Mouse (Mus musculus) heart, embryonic 11.5 days (tissue): Measurements from ENCODE around the gene Hnrnpul1. TPM values are rescaled to one million over a fixed set of nuclear protein-coding genes. Genes with fewer than 3 reads are reported as not detected.
A peak's percentile ranks its signal among the peaks of the same experiment; 100 is the strongest.

Source experiments
- ATAC-seq: fragments of 200-750 bp; cut with Nextera tagmentation; replicated peaks from 2 replicates; pipeline ENCODE4 v1.8.0; 2017; ENCODE audit warnings: moderate library complexity; ENCODE audit not compliant: insufficient number of reproducible peaks, low FRiP score, low TSS enrichment
- H3K27ac ChIP-seq: fragments of 300-500 bp; sonication (generic); 2 replicates; pipeline ENCODE4 v1.5.1; 2014; ENCODE audit warnings: mild to moderate bottlenecking, low read depth, low read length
- H3K27me3 ChIP-seq: fragments of 300-500 bp; sonication (generic); 2 replicates; pipeline ENCODE4 v1.6.1; 2014; ENCODE audit warnings: mild to moderate bottlenecking, low read length, mixed read lengths; ENCODE audit not compliant: control insufficient read depth, insufficient read depth
- H3K36me3 ChIP-seq: fragments of 300-500 bp; sonication (generic); 2 replicates; pipeline ENCODE4 v1.6.1; 2014; ENCODE audit warnings: mild to moderate bottlenecking, low read length, moderate library complexity, mixed read lengths; ENCODE audit not compliant: control insufficient read depth, insufficient read depth
- H3K4me1 ChIP-seq: fragments of 300-500 bp; sonication (generic); 2 replicates; pipeline ENCODE4 v1.6.1; 2014; ENCODE audit warnings: low read length; ENCODE audit not compliant: control insufficient read depth, insufficient read depth
- H3K4me2 ChIP-seq: fragments of 300-500 bp; sonication (generic); 2 replicates; pipeline ENCODE4 v1.6.1; 2014; ENCODE audit warnings: mild to moderate bottlenecking, moderate library complexity
- H3K4me3 ChIP-seq: fragments of 300-500 bp; sonication (generic); 2 replicates; pipeline ENCODE4 v1.5.1; 2014; ENCODE audit warnings: low read depth, low read length
- H3K9ac ChIP-seq: fragments of 300-500 bp; sonication (generic); 2 replicates; pipeline ENCODE4 v1.6.1; 2014; ENCODE audit warnings: mild to moderate bottlenecking, low read depth, low read length, moderate library complexity
- H3K9me3 ChIP-seq: fragments of 300-500 bp; sonication (generic); replicated peaks from 2 replicates; pipeline ENCODE4 v1.6.1; 2016; ENCODE audit warnings: low read length; ENCODE audit not compliant: control insufficient read depth
- WGBS: fragments of 180-500 bp; shearing (Covaris S2); extraction: QIAGEN DNeasy Blood & Tissue Kit; methylation state at CpG from one replicate; pipeline ENCODE4 v1.1.7; 2014; ENCODE audit not compliant: insufficient replicate concordance; 5-methylcytosine and 5-hydroxymethylcytosine counted together
- polyA plus RNA-seq: library from polyadenylated mRNA; unstranded; fragments of >200 nt; fragmentation: Nextera tagmentation; extraction: Ambion mirVana; gene quantifications from 2 replicates; pipeline ENCODE4 v1.2.1, GENCODE M21; 2014

Gene Hnrnpul1
- polyA plus RNA-seq, 1 experiment from 2014 or later = 53.3 TPM

GRCm38 (mm10) chr7:25764221-25764620 lies 9.7 kb upstream of the Hnrnpul1 start:
- H3K36me3 ChIP-seq = peaks cover 24% of the 10 kb centered on the region; the same call in 1 of the 2 replicates
- 29% methylated on average over 5 of the region's 5 CpGs for WGBS
- H3K9ac ChIP-seq = no peak overlapping the region
- no peaks in the 10 kb centered on the region for H3K27me3 ChIP-seq
- H3K4me1 ChIP-seq = 0 out of 2 replicates have a peak, but pooled peaks cover 6% of the 10 kb centered on the region
- 0 out of 2 replicates have a peak, but pooled peaks have one; percentile 12 for ATAC-seq
- no peak overlapping the region for H3K4me2 ChIP-seq
- H3K4me3 ChIP-seq = no peak overlapping the region
- no peaks in the 10 kb centered on the region for H3K9me3 ChIP-seq
- H3K27ac ChIP-seq = peak overlapping the region; percentile 22; the same call in 1 of the 2 replicates

GRCm38 (mm10) chr7:25763678-25764077 lies 9.1 kb upstream of the Hnrnpul1 start:
- no peaks in the 10 kb centered on the region for H3K9me3 ChIP-seq
- H3K9ac ChIP-seq = no peak overlapping the region
- H3K4me2 ChIP-seq = no peak overlapping the region
- peaks cover 24% of the 10 kb centered on the region; the same call in 1 of the 2 replicates for H3K36me3 ChIP-seq
- no peak overlapping the region for H3K4me3 ChIP-seq
- no peak overlapping the region for H3K27ac ChIP-seq
- ATAC-seq = no peak
- WGBS = 61% methylated on average over 11 of the region's 11 CpGs
- no peaks in the 10 kb centered on the region for H3K27me3 ChIP-seq
- H3K4me1 ChIP-seq = 0 out of 2 replicates have a peak, but pooled peaks cover 6% of the 10 kb centered on the region

DNA sequence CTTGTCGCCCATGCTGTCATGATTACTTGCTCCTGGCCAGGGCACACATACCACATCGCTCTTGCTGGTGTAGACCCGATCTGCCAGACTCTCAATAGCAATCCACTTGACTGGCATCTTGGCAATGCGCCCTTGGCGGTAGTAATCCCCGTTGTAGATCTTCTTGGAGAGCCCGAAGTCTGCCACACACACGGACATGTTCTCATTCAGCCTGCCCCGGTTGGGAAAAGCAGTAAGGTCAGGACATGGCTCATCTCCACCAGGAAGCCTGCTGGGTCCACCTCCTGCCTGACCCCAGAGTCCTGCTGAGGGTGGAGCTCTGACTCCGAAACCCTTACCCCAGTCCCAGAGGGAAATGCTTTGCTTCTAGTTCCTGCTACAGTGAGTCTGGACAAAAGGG lies 6.8 kb upstream of the Hnrnpul1 start:
- 0 out of 2 replicates have a peak, but pooled peaks cover 6% of the 10 kb centered on the region for H3K4me1 ChIP-seq
- no peak for ATAC-seq
- 79% methylated on average over 10 of the region's 10 CpGs for WGBS
- H3K9ac ChIP-seq = no peak overlapping the region
- H3K27ac ChIP-seq = no peak overlapping the region
- H3K4me3 ChIP-seq = no peak overlapping the region
- no peaks in the 10 kb centered on the region for H3K27me3 ChIP-seq
- no peaks in the 10 kb centered on the region for H3K9me3 ChIP-seq
- H3K4me2 ChIP-seq = no peak overlapping the region
- H3K36me3 ChIP-seq = peaks cover 12% of the 10 kb centered on the region; the same call in 1 of the 2 replicates

- Histone ChIP-seq H3K4me2 (peak overlapping the region; percentile 95), H3K36me3 (peaks cover 2% of the 10 kb centered on the region; the same call in 1 of the 2 replicates), H3K27me3 (no peaks in the 10 kb centered on the region), H3K4me1 (peaks cover 16% of the 10 kb centered on the region), H3K27ac (peak overlapping the region; percentile 90), H3K9me3 (no peaks in the 10 kb centered on the region), H3K4me3 (peak overlapping the region; percentile 93), H3K9ac (peak overlapping the region; percentile 68)
- peak; percentile 19; the same call in 1 of the 2 replicates for ATAC-seq
- WGBS = under 1% methylated on average over 18 of the region's 18 CpGs
Observed at GRCm38 (mm10) chr7:25756011-25756410, 1.5 kb upstream of the Hnrnpul1 start.

GRCm38 (mm10) chr7:25755468-25755833 lies 894 bp upstream of the Hnrnpul1 start:
- under 1% methylated on average over 15 of the region's 15 CpGs for WGBS
- Histone ChIP-seq H3K4me3 (peak overlapping the region; percentile 93), H3K9me3 (no peaks in the 10 kb centered on the region), H3K4me2 (peak overlapping the region; percentile 95), H3K27me3 (no peaks in the 10 kb centered on the region), H3K9ac (peak overlapping the region; percentile 68), H3K4me1 (peaks cover 16% of the 10 kb centered on the region), H3K36me3 (peaks cover 6% of the 10 kb centered on the region), H3K27ac (peak overlapping the region; percentile 90)
- ATAC-seq = peak; percentile 36

DNA sequence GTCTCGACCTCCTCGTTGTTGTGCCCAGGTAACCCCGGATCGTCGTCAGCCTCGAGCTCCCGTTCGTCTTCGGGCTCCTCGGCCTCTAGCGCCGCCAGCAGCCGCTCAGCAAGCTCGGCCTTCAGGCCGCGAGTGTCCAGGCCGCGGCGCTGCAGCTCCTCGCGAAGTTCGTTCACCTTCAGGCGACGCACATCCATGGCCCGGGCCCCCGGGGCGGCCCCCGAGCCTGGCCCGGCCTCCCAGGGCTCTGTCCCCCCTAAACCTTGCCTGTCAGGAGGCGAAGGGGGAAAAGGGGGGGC lies 169 bp downstream of the Hnrnpul1 start:
- H3K27ac ChIP-seq = peak overlapping the region; percentile 90
- no peaks in the 10 kb centered on the region for H3K9me3 ChIP-seq
- H3K36me3 ChIP-seq = peaks cover 14% of the 10 kb centered on the region
- H3K9ac ChIP-seq = peak overlapping the region; percentile 96
- peak overlapping the region; percentile 93 for H3K4me3 ChIP-seq
- H3K4me1 ChIP-seq = peaks cover 16% of the 10 kb centered on the region
- under 1% methylated on average over 28 of the region's 30 CpGs for WGBS
- peak overlapping the region; percentile 88 for H3K4me2 ChIP-seq
- no peaks in the 10 kb centered on the region for H3K27me3 ChIP-seq
- ATAC-seq = no peak

DNA sequence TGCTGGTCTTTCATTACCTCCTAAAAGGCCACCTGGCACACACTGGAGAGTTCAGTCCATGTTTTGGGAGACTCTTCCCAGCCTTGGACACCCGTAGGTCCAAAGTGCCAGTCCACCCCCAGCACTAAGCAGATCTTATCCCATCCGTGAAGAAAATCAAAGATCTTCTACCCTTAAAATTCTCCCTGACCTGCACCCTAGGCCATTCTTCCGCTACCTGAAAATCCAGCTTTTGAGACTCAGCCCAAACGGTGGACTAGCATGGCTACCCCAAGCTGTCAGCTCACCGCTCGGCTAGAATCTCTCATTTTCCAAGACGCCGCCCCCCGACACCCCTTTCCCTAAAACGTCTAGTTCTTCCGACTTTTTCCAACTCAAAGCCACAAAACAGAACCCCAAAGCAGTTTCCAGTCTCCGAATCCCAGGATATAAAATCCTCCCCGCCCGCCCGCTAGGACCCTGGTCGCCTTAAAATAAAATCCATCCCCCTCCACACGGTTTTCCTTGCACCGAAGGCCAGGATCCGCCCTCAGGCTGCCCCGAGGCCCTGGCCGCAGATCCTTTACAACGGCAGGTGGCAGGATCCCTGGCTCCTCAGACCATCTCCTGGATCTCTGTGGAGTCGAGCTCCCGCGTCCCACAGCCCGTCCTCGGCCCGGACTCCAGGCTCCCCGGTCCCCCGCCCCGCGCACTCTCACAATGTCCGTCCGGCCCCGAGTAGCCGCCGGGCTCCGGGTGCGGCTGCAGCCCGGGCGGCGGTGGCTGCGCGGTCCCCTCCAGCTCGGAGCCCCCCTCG lies 716 bp downstream of the Hnrnpul1 start:
- peak overlapping the region; percentile 93 for H3K4me3 ChIP-seq
- H3K4me2 ChIP-seq = peak overlapping the region; percentile 88
- H3K4me1 ChIP-seq = peaks cover 16% of the 10 kb centered on the region
- WGBS = 1% methylated on average over 46 of the region's 46 CpGs
- H3K27ac ChIP-seq = peak overlapping the region; percentile 90
- H3K9ac ChIP-seq = peak overlapping the region; percentile 96
- ATAC-seq = no peak
- H3K27me3 ChIP-seq = no peaks in the 10 kb centered on the region
- H3K36me3 ChIP-seq = peaks cover 20% of the 10 kb centered on the region
- no peaks in the 10 kb centered on the region for H3K9me3 ChIP-seq

- H3K4me2 ChIP-seq = peak overlapping the region; percentile 88
- H3K27me3 ChIP-seq = no peaks in the 10 kb centered on the region
- peaks cover 27% of the 10 kb centered on the region for H3K36me3 ChIP-seq
- ATAC-seq = no peak
- H3K4me1 ChIP-seq = peaks cover 16% of the 10 kb centered on the region
- peak overlapping the region; percentile 93 for H3K4me3 ChIP-seq
- no peaks in the 10 kb centered on the region for H3K9me3 ChIP-seq
- peak overlapping the region; percentile 96 for H3K9ac ChIP-seq
- H3K27ac ChIP-seq = no peak overlapping the region
Observed at GRCm38 (mm10) chr7:25753076-25753475, 1.5 kb downstream of the Hnrnpul1 start.

- no peak overlapping the region for H3K4me2 ChIP-seq
Observed at GRCm38 (mm10) chr7:25746844-25747243, 7.7 kb downstream of the Hnrnpul1 start.

More at GRCm38 (mm10) chr7:25746844-25747243, 7.7 kb downstream of the Hnrnpul1 start:
- ATAC-seq = no peak
- Histone ChIP-seq H3K4me3 (no peak overlapping the region), H3K9me3 (no peaks in the 10 kb centered on the region), H3K27ac (no peak overlapping the region), H3K36me3 (peaks cover 81% of the 10 kb centered on the region), H3K27me3 (no peaks in the 10 kb centered on the region), H3K9ac (no peak overlapping the region), H3K4me1 (peaks cover 4% of the 10 kb centered on the region)
- WGBS = 52% methylated on average over 3 of the region's 3 CpGs
